Mouse (Mus musculus): ENCODE measurements around the gene Raet1e. TPM values are rescaled to one million over a fixed set of nuclear protein-coding genes. Genes with fewer than 3 reads are reported as not detected.
"Not testable (repeated sequence)": the region's sequence is repeated elsewhere in the genome, so short reads cannot be mapped to it uniquely, and the experiment has no call there.

Gene Raet1e
- polyA plus RNA-seq, 1 experiment: 1.5 TPM

DNA sequence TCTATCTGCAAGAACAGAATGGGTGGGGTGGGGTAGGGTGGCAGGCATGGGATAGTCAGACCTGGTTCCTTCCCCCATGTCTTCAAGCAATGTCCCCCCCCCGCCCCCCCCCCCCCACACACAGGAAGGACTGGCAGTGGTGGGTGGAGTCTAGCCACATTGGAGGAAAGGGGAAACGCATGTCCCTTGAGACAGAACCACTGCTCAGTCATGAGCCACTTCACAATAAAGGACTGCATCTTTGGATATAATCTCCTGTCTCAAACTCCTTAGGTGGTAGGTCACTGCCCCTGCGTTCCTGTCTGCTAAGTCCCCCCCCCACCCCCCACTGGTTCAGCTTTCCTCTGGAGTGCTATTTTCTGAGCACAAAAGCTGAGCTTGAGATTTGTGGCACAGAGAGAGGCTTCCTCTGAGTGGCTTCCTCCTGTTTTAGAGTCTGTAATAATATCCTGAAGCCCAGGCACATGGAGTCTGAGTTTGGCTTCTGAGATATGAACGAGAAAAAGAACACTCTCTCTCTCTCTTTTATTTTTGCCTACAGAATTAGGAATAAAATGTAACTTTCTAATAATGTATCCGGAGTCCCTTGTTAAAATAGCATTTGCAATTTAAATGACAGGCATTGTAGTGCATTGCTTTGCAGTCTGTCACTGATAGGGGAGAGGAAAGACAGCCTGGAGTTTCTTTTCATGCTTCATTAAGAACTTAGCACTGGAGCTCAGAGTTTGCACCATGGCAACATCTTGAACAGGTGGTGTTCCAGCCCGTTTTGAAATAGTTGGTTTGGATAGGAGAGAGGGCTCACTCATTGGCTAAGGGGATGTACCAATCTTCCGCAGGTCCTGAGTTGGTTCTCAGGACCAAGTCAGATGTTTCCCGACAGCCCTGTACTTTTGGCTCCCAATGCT is 112.8 kb downstream of the Raet1e start:
- DNase-seq (ENCODE audit: low read depth, low spot score): not testable (repeated sequence)
- WGBS: 49% methylated on average over 8 of the region's 8 CpGs

DNA sequence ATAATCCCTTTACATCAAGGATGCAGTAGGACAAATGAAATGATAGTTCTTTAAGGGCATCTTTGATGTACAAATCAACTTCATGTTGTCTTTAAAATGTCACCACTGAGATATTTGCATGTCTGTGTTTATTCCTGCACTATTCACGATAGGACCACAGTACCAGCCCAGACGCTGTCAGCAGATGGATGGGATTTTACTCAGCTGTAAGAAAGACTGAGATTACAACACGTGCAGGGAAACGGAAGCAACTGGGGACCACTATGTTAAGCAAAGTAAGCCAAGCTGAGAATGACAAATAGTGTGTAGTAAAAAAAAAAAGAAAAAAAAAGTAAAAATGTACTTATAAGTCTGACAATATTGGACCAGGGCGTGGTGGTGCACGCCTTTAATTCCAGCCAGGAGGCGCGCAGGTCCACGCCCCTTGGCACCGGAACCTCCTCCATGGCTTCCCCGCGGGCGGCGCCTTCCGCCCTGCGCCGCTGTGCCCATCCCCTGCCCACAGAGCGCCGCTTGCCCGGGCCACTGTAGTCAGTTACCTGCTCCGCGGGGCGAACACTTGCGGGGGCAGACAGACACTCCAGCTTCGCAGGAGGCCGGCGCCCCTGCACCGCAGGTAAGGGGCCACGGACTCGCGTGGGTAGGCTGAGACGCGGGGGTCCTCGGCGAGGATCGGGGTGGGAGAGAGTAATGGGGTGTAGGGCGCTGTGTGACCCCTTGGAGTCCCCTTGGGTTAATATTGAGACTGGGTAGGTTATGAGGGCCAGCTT is 114.7 kb downstream of the Raet1e start:
- WGBS: 1% methylated on average over 37 of the region's 37 CpGs
- not testable (repeated sequence) for DNase-seq (ENCODE audit: low read depth, low spot score)

DNA sequence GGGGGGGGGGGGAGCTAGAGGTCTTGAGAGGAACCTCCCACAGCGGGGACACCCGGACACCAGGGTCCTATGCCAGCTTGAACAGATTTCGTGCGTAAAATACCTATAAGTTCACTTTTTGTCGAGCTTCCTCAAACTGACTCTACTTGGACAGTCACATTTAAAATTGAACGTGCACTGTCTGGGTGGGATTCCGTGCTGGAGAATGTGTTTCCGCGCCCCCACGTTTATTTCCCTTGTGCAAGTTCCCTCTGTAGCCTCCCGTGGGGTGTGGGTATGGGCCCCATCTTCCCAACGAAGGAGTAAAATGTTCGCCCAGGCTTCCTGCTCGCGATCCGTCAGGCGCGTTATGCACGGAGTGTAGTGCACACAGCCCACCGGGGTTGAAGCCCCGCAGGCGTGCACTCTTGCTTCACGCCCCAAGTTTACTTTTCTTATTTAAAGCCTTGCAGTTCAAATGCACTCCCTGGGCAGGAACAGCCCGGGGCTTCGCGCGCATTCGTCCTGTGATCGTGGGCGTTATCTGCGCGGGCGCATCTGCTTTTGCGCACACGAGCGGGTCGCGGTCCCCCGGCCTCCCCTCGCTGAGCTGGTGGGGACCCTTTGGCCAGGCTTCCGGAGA is 115.4 kb downstream of the Raet1e start:
- DNase-seq (ENCODE audit: low read depth, low spot score): no peak
- WGBS: 4% methylated on average over 41 of the region's 41 CpGs

DNA sequence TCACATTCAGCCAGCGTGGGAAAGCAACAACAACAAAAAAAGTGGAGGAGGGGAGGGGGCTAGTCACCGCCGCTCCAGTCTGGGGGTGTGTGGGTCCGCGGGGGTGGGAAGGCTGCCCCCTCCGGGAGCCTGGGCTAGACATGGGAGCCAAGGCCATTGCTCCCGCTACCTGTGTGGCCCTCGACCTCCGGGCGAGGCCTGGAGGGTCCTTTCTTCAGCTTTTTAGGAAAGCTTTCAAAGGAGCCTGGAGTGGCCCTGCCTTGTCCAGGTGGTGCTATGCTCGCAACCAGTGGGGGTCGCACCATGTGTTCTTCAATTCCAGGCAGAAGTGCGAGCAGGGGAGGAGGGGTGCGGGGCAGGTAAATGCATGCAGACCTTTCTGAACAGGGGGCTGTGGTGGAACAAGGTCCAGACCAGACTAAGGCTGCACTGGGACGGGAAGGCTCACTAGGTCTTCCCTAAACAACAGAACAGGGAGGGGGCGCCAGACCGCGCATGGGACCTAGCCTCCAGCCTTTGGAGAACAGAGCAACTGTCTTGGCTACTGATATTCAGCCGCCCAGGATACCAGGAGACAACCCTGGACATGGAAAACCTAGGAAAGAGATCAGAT is 116.2 kb downstream of the Raet1e start:
- DNase-seq (ENCODE audit: low read depth, low spot score): no peak
- WGBS: 16% methylated on average over 19 of the region's 19 CpGs

DNA sequence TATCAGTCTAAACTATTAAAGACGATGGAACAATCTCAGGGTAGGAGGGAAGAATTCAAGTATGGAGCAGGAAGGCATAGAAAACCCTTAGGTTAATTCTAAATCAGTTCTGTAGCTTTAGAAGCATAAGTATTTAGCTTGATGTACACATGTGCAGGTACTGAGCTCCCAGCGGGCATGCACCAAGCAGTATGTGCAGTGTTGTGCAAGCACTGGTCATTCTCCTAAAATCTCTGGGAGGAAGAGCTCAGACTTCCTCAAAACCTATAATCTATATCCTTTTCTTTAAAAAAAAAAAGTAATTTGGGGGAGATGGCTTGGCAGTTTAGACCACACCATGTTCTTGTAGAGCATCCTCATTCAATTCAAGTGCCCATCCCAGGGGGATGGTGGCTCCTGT is 120.1 kb downstream of the Raet1e start:
- not testable (repeated sequence) for DNase-seq (ENCODE audit: low read depth, low spot score)
- WGBS: 84% methylated on average over 2 of the region's 2 CpGs

DNA sequence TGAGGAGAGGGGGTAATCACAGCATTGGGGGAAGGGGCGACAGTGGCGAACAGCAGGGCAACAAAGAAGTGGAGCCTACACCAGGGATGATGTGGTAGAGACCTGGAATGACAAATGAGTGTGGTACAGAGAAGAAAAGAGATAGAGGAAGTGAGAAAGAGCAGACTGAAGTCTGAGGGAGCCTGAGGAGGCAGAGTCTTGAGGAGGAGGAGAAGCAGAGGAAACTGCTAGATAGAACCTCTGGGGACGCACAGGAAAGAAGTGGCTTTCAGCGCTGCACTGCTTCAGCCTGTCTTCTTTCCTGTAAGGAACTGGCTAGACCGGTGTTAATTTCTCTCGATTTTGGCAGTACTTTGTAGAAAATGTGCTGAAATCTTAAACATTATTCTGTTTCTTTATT is 124.4 kb downstream of the Raet1e start:
- DNase-seq (ENCODE audit: low read depth, low spot score): no peak
- 45% methylated on average over 6 of the region's 6 CpGs for WGBS

DNA sequence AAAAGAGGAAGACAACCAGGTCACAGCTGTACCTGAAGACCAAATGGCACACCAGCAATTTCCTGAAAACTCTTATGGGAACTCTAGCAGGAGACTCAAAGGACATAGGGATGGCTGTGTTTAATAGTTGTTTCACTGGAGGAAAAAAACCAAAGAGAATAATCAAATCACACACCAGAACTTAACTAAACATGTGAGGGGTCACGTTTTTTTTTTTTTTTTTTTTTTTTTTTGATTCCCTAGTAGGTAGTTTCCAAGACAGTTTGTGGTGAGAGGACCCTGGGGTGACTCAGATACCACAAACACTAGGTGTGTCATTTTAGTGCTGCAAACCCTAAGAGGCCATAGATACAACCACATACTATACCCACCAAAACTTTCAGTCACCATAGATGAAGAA is 137.3 kb downstream of the Raet1e start:
- DNase-seq (ENCODE audit: low read depth, low spot score): no peak
- WGBS: 0% methylated on average over 1 of the region's 1 CpGs

DNA sequence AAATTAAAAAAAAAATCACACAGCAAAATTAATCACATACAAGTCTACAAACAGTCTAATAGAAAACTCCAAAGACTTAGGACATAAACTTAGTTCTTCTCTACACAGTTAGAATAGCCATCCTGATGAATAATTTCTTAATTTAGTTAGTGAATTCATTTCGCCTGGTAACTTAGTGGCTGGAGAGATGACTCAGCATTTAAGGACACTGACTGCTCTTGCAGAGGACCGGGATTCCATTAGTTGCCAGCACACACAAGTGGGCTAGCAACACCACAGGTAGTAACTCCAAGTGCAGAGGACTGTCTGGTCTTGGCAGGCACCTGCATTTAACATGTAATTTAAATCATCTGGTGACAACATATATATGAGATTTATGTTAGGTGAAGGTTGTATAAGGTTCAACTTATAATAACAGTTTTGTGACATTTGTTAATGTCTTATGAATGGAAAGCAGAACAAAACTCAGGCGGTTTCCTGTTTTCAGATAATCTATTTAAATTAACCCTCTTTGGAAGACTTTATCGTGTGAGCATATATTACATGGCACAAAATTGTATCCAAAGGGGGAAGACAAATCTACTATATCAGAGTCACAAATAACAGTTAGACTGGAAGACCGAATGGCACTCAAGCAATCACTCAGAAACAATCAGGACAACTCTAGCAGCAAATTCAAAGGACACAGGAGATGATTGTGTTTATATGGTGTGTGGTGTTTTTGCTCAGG is 138.8 kb downstream of the Raet1e start:
- 71% methylated on average over 5 of the region's 5 CpGs for WGBS
- DNase-seq (ENCODE audit: low read depth, low spot score): no peak

DNA sequence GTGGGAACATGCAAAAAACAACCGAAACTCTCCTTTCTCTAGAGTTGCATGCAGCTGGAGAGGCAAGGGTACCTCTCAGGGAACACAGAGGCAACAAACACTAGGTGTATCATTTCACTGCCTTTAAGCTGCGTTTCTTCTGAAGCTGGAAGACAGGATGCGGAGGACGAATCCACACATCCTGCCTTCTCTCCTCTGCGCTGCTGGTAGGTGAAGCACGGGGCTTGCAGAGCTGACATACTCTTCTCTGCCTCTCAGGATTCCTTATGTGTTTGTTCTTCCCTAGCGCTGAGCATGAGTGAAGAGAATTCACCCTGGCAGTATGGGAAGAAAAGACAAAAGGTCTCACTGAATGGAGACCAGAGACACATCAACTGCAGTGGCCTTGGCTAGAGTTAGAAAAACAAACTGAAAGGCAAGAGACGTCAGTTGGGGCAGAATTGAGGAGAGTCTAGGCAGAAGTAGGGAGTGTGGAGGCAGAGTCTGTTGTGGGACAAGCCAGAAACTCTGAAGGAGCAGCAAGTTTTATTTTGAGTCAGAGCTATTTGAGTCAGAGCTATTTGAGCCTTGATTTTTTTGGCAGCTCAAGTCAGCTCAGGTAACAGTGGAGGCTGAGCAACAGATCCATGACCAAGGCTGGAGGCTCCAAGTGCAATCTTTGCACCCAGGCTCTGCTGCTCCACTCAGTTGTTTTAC is 139.5 kb downstream of the Raet1e start:
- 45% methylated on average over 8 of the region's 8 CpGs for WGBS
- no peak for DNase-seq (ENCODE audit: low read depth, low spot score)

DNA sequence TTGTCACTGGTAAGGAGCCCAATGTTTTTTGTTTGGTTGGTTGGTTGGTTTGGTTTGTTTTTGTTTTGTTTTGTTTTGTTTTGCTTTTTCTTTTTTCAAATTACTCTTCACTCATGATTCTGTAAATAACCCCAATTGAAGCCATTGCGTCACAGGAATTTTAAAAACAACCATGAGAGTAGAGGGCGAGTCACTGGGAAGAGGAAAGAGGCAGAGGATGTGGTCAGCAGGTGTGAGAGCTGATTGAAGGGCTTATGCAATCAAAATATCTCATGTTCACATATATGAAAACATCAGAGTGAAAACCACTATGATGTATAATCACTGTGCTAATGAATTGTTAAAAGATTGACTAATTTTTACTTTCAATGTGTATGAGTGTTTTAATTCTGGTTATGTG is 141.0 kb downstream of the Raet1e start:
- whole genome bisulfite sequencing: 63% methylated on average over 2 of the region's 2 CpGs

DNA sequence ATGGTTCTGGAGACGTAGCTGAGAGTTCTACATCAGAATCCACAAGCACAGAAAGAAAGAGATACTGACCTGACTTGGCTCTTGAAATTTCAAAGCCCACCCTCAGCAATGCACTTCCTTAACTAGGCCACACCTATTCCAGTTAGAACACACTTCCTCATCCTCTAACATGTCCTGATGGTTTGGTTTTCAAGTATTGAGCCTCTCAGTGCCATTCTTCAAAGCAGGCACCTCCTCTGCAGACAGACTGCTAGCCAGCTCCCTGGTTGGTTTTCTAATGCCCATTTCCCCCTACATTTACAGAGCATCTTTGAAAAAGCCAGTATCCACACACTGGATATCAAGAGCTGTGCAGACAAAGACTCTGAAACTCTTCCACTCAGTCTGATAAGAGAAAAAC is 143.3 kb downstream of the Raet1e start:
- no peak for DNase-seq (ENCODE audit: low read depth, low spot score)
- WGBS: 59% methylated on average over 1 of the region's 1 CpGs

More for the DNA sequence above, 141.0 kb downstream of the Raet1e start:
- no peak for DNase-seq (ENCODE audit: low read depth, low spot score)

DNA sequence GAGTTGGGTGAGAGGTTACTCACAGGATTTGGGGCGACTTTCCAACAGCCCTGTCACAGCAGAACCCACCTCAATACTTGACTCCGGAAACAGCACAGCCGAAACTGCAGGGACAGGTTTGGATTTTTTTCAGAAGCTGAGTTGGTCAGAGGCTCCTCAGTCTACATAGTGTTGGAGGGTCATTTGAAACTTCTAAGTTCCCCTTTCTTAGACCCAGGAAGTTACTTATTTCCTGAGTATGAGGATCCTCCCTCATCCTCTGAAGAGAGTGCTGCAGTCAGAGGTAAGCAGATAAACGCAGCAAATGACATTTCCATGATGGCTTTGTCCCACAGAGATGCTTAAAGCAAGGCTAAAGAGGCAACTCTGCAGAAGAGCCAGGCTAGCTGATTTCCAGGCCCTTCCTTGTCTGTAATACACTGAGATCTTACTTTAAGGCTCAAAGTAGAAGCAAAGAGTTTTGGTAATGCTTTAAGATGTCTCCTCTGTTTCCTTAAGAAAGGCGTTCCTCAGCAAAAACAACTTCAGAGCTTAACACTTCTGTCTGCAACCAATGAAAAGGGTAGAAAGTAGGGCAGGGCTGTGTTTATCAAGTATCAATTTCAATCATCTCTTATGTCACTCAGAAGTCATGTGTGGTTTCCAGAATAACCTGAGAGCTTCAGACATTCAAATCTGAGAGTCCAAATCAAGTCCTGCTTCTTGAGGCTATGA is 144.1 kb downstream of the Raet1e start:
- WGBS: 69% methylated on average over 5 of the region's 5 CpGs
- no peak for DNase-seq (ENCODE audit: low read depth, low spot score)

DNA sequence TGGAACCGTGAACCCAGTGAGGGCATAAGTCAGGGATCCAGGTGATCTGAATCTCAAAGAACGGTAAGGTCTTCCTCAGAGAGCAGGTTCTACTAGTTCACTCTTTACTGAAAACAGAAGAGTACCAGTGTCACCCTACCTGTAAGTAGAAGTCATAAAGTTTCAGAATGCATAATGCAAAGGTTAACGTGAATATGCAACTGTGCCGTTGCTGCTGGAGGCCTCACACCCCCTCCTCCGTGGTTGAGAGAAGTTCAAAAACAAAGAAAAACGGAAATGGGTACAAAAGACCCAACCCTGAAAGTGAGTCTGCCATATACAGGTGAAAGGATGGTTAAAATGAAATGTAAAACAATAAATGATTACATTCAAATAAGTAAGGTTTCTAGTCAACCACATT is 145.4 kb downstream of the Raet1e start:
- no peak for DNase-seq (ENCODE audit: low read depth, low spot score)
- 79% methylated on average over 6 of the region's 6 CpGs for WGBS

DNA sequence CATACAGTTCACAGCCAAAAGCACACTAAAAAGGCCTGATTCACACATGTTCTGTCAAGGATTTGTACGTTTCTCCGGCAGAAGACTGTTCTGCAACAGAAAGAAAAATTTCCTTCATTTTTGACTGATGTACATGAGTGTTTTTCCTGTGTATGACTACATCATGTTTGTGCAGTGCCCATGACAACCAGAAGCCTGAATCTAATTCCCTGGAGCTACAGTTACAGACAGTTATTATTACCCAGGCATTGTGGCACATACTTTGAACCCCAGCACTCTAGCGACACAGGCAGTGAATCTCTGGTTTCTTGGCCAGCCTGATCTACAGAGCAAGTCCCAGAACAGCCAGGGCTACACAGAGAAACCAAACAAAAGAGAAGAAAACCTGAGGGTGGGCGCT is 147.4 kb downstream of the Raet1e start:
- 79% methylated on average over 4 of the region's 4 CpGs for WGBS
- no peak for DNase-seq (ENCODE audit: low read depth, low spot score)

DNA sequence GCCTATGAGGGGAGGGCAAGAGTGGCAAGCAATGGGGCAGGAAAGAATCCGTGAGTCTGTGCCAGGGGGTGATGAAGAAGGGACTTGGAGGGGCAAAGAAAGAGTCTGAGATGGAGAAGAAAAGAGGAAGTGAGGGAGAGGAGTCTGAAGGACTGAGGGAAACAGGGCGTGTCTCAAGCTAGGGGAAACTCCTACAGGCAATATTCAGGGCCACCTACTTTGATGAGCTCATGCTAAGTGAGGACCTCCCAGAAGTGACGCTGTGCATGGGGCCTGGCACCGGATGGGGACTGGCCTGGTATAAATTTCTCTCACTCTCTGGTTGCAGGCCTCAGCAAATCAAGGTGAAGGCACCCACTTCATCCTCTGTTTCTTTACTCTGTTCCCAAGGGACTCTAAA is 148.1 kb downstream of the Raet1e start:
- 40% methylated on average over 4 of the region's 4 CpGs for WGBS
- DNase-seq (ENCODE audit: low read depth, low spot score): no peak

DNA sequence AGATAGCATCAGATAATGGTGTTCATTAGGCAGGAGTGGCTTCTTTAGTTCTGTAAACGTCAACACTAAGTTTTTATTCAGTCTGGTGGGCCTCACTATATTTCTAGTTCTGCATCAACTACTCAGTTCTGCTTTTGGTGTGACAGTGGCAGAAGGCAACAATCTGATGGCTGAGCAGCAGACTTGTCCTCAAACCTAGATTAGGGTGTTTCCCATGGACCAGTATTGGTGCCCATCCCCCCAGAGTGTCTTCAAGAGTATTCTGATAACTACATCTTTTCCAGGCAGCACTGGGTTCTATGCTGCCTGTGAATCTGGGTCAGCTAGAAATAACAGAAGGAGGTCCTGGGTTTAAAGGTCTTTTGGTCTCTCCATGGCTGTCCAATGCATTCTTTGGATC is 149.9 kb downstream of the Raet1e start:
- DNase-seq (ENCODE audit: low read depth, low spot score): no peak
- WGBS: 61% methylated on average over 1 of the region's 1 CpGs

DNA sequence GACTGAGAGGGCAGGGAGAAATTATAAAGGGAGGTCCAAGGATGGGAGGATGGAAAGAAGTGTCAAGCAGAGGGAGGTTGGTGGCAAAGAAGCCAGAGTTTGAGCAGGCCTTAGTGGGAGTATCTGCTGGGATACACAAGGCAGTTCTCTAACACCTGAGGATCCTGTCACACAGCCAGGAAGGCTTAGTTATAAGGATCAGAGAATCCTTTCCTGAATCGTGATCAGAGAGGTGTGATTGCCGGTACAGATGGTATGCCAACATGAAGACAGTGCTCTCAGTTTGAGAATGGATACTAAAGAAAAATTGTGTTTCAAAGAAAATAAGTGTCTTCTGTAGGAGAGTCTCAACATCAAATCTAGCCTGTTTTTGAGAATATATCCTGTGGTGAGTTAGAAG is 164.5 kb downstream of the Raet1e start:
- no peak for DNase-seq (ENCODE audit: low read depth, low spot score)
- 76% methylated on average over 2 of the region's 2 CpGs for WGBS

DNA sequence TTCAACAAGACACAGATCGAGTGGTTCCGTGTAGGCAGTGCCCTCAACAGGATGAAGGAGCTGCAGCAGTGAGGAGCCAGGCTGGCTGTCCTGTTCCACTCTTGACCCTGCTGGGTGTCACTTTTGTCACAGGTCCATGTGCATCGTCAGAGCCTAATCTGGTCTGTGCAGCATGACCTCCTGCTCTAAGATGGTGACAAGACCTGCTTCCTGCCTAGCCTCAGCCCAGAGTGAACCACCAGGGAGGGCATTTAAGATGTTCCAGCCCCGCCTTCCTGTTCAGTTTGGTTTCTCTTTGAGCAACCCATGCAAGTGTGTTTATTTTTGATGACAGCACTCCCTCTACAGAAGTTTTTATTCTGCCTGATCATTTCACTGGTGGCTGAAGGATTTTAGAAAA is 187.4 kb downstream of the Raet1e start:
- 63% methylated on average over 4 of the region's 4 CpGs for WGBS

More for the DNA sequence above, 187.4 kb downstream of the Raet1e start:
- not testable (repeated sequence) for DNase-seq (ENCODE audit: low read depth, low spot score)

Data from large intestine, adult 2 months (tissue).